Mouse (Mus musculus) embryonic facial prominence, embryonic 14.5 days (tissue): Measurements from ENCODE around the gene Mmp25. TPM values are rescaled to one million over a fixed set of nuclear protein-coding genes. Genes with fewer than 3 reads are reported as not detected.

Source experiments
- ATAC-seq: fragments of 200-750 bp; cut with Nextera tagmentation; 2 replicates; pipeline ENCODE4 v1.8.0; 2017; ENCODE audit warnings: low read depth, moderate number of reproducible peaks, moderate TSS enrichment
- DNase-seq: peaks from one replicate; pipeline ENCODE4 v3.0.0-alpha.2; 2015; ENCODE audit warnings: low spot score
- H3K27ac ChIP-seq: fragments of 300-500 bp; sonication (generic); replicated peaks from 2 replicates; pipeline ENCODE4 v1.5.1; 2014; ENCODE audit warnings: low read depth, mild to moderate bottlenecking, low read length, moderate library complexity
- H3K27me3 ChIP-seq: fragments of 300-500 bp; sonication (generic); replicated peaks from 2 replicates; pipeline ENCODE4 v1.6.1; 2014; ENCODE audit warnings: low read length; ENCODE audit not compliant: control insufficient read depth, insufficient read depth
- H3K36me3 ChIP-seq: fragments of 300-500 bp; sonication (generic); 2 replicates; pipeline ENCODE4 v1.6.1; 2014; ENCODE audit warnings: low read length, mixed read lengths; ENCODE audit not compliant: control insufficient read depth, insufficient read depth
- H3K4me1 ChIP-seq: fragments of 300-500 bp; sonication (generic); 2 replicates; pipeline ENCODE4 v1.6.1; 2014; ENCODE audit warnings: antibody characterized with exemption, low read length; ENCODE audit not compliant: control insufficient read depth, insufficient read depth
- H3K4me2 ChIP-seq: fragments of 300-500 bp; sonication (generic); 2 replicates; pipeline ENCODE4 v1.6.1; 2014; ENCODE audit warnings: low read depth, mild to moderate bottlenecking, low read length, moderate library complexity, mixed read lengths
- H3K4me3 ChIP-seq: fragments of 300-500 bp; sonication (generic); 2 replicates; pipeline ENCODE4 v1.5.1; 2014; ENCODE audit warnings: low read depth, mild to moderate bottlenecking, low read length
- H3K9ac ChIP-seq: fragments of 300-500 bp; sonication (generic); 2 replicates; pipeline ENCODE4 v1.6.1; 2014; ENCODE audit warnings: low read depth, mild to moderate bottlenecking, low read length, moderate library complexity, mixed read lengths
- H3K9me3 ChIP-seq: fragments of 300-500 bp; sonication (generic); 2 replicates; pipeline ENCODE4 v1.6.1; 2016; ENCODE audit warnings: low read length; ENCODE audit not compliant: control insufficient read depth
- WGBS: fragments of 180-500 bp; shearing (Covaris S2); extraction: QIAGEN DNeasy Blood & Tissue Kit; methylation state at CpG from one replicate; pipeline ENCODE4 v1.1.7; 2014; 5-methylcytosine and 5-hydroxymethylcytosine counted together
- polyA plus RNA-seq: library from polyadenylated mRNA; unstranded; fragments of >200 nt; fragmentation: Nextera tagmentation; extraction: Ambion mirVana; gene quantifications from 2 replicates; pipeline ENCODE4 v1.2.1, GENCODE M21; 2014

Mmp25 gene
- polyA plus RNA-seq, 1 experiment from 2014 or later: 0.90 TPM

DNA sequence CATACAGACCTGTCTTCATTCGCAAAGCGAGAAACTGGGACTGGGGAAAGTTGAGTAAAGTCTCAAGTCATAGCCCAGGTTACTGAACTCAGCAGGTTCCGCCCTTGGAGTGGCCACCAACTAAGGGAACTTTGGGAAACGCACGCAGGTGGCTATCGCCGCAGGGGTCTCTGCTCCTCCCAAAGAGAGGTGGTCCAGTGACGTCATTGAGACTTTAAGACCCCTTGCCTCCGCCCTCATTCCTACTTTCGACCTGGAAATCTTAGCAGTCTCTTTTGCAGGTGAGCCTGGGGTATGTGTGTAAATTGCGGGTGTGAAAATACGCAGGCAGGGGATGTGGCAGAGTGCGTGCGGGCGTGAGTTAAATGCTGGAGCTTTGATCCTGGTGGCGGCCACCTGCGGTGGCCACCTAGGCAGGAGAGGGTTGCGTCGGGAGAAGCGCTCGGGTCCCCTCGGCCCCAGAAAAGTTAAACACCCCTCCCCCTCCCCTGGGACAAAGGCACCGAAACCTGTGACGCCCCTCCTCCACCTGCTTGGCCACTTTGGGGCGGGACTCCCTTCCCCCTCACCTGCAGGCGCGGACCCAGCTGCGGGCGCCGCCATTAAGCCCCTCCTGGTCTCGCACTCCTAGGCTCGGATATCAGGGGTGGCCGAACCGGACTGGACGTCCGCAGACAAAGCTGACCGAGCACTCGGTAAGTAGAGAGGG, 34.2 kb upstream of the Mmp25 start, which contains the start of gene Cldn6:
Cldn6 (plus strand) TSS at position 123 of the 709 bp plus-strand sequence.
- DNase-seq (no peak), ATAC-seq (no peak)
- Histone ChIP-seq H3K4me2 (peak within 1 kb of the TSS; percentile 48), H3K9ac (peak within 1 kb of the TSS; percentile 45; the same call in 1 of the 2 replicates), H3K9me3 (no peaks in the 10 kb centered on the region), H3K4me3 (peak within 1 kb of the TSS; percentile 32), H3K27ac (peak within 1 kb of the TSS; percentile 28; the same call in 1 of the 2 replicates), H3K36me3 (no peaks in the 10 kb centered on the region), H3K4me1 (peaks cover 37% of the 10 kb centered on the region), H3K27me3 (peaks cover 74% of the 10 kb centered on the region)
- 3% methylated on average over 29 of the region's 38 CpGs for WGBS

DNA sequence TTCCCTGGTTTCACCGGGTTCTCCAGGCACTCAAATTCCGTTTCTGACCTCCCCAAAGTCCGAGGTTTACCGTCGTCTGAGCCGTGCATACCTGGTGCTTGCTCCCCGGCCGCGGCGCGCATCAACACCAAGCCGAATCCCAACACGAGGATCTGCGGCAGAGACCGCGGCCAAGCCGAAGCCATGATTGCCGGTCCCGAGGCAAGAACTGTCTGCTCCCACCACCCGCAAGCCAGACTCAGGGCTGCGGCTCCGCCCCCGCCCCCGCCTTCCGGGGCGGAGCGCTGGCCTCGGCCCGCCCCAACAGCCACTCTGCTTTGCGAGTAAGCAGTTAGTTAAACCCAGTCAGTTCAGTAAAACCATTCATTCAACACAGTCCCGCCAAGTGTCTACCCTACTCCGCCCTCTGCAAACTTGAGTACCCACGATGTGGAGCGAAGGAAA, 32.2 kb upstream of the Mmp25 start, which contains the start of gene Tnfrsf12a:
Tnfrsf12a (minus strand) TSS at position 233 of the 444 bp plus-strand sequence.
- ATAC-seq (peak; percentile 67), DNase-seq (peak; percentile 91)
- H3K27ac ChIP-seq: 0 out of 2 replicates have a peak within 1 kb of the TSS, but pooled peaks have one; percentile 46
- no peaks in the 10 kb centered on the region for H3K36me3 ChIP-seq
- peaks cover 30% of the 10 kb centered on the region for H3K4me1 ChIP-seq
- WGBS: 2% methylated on average over 34 of the region's 34 CpGs
- peak within 1 kb of the TSS; percentile 62 for H3K9ac ChIP-seq
- peaks cover 53% of the 10 kb centered on the region for H3K27me3 ChIP-seq
- H3K4me2 ChIP-seq: peak within 1 kb of the TSS; percentile 97
- H3K9me3 ChIP-seq: no peaks in the 10 kb centered on the region
- peak within 1 kb of the TSS; percentile 56 for H3K4me3 ChIP-seq

DNA sequence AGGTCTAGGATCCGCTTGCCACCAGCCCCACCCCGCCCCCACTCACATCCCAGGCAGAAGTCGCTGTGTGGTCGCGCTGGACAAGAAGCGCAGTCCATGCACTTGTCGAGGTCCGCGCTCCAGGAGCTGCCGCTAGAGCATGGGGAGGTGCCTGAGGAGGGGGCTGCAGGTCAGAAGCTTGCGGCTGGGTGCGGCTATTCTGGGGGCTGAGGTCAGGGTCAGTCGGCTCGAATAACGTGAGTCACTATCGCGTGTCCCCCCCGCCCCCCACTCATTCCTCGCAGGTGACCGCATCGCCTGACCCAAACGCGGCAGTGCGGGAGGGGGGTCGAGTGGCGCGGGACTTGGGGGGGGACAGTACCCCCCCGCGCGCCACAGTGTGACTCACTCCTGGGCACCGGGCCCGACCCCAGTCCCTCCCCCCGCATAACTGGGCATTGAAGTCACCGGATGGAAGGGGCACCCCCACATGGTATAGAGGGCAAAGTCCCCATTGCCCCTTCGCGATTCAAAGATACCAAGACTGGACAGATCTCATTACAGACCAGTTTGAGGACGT, 31.5 kb upstream of the Mmp25 start:
- Histone ChIP-seq H3K9ac (peak overlapping the region; percentile 62), H3K4me2 (peak overlapping the region; percentile 97), H3K4me1 (peaks cover 30% of the 10 kb centered on the region), H3K9me3 (no peaks in the 10 kb centered on the region), H3K27me3 (peaks cover 47% of the 10 kb centered on the region), H3K36me3 (no peaks in the 10 kb centered on the region), H3K4me3 (peak overlapping the region; percentile 56), H3K27ac (no peak overlapping the region)
- no peak for ATAC-seq
- DNase-seq: no peak
- WGBS: 0% methylated on average over 14 of the region's 37 CpGs

DNA sequence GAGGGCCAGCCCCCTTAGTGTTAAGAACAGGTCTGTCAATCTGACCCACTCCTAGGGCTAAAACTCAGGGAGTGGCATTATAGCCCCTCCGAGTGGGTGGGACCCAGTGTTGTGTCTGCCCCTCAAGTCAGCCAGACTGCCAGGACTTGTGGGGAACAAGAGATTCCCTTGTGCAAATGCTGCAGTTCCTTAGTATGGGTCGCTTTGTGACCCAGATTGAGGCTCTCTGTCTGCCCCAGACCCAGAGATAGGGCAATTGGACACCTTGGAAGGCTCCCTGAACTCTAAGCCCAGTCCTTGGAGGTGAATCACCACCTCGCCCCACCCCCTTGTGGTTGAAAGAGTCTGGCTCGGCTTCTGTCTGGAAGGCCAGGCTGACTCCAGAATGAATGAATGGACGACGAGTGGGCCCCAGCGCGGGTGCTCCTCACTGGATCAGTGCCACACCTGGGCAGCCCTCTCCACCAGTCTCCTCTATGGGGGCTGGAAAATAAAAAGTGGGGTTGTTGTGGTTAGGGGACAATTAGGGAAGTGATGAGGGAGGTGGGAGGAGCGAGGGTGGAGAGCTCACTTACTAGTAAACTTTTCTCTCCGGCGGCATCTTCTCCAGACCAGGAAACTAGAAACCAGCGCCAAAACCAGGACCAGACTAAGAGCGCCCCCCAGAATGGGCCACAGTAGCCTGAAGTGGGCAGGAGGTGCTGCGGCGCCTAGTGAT, 30.6 kb upstream of the Mmp25 start:
- no peaks in the 10 kb centered on the region for H3K9me3 ChIP-seq
- H3K36me3 ChIP-seq: no peaks in the 10 kb centered on the region
- peaks cover 39% of the 10 kb centered on the region for H3K27me3 ChIP-seq
- H3K4me3 ChIP-seq: peak overlapping the region; percentile 56
- peaks cover 30% of the 10 kb centered on the region for H3K4me1 ChIP-seq
- no peak for DNase-seq
- H3K27ac ChIP-seq: no peak overlapping the region
- ATAC-seq: no peak
- H3K4me2 ChIP-seq: peak overlapping the region; percentile 97
- H3K9ac ChIP-seq: peak overlapping the region; percentile 62; the same call in 1 of the 2 replicates
- 11% methylated on average over 14 of the region's 15 CpGs for WGBS

DNA sequence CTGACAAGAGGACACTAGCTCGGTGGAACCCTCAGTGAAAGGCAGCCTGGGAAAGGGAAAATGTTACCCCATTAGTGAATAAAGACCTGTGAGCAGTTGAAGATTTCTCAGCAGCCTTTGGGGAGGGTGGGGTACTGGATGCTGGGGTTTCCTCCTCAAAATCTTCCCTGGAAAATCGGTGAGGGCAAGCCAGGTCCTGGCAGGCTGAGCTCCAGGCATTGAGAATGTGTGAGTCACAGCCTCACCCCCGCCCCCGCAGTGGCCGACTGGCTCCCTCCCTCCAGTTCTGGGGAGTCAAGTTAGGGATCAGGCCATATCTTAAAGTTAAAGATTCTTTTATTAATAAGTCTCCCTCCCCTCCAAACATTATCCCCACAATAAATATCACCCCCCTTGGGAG, 30.1 kb upstream of the Mmp25 start:
- H3K27ac ChIP-seq: 0 out of 2 replicates have a peak overlapping the region, but pooled peaks have one; percentile 1
- no peak for DNase-seq
- H3K4me3 ChIP-seq: peak overlapping the region; percentile 60
- H3K36me3 ChIP-seq: peaks cover 6% of the 10 kb centered on the region
- peaks cover 30% of the 10 kb centered on the region for H3K4me1 ChIP-seq
- peak overlapping the region; percentile 97 for H3K4me2 ChIP-seq
- H3K9me3 ChIP-seq: no peaks in the 10 kb centered on the region
- ATAC-seq: no peak
- H3K9ac ChIP-seq: peak overlapping the region; percentile 63; the same call in 1 of the 2 replicates
- WGBS: 38% methylated on average over 5 of the region's 5 CpGs
- peaks cover 33% of the 10 kb centered on the region for H3K27me3 ChIP-seq

DNA sequence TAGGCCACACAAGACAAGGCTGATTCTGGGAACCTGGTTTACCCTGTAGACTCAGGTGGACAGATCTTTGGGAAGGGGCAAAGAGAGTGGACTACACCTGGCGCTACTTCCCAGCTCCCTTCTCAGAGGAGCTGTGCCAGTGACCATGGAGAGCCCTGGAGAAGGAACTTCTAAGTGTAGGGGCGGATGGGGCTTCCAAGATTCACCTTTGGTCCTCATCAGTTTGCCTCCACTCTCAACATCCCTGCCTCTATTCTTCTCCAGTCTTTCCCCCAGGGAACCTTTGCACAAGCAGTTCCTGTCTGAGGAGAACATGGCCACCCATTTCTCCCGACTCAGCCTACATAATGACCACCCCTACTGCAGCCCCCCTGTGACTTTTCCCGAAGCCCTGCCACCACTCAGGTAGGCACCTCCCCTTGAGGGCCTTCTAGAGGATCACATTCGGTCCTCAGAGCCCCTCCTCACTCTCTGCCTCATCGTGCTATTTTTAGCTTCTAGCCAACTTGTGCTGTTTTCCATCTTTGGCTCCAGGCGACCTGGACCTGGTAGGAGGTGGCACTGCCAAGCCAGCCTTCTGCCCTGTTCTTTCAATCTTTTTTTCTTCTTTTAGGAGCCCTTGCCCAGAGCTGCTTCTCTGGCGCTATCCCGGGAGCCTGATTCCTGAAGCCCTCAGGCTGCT, 29.3 kb upstream of the Mmp25 start:
- DNase-seq (no peak), ATAC-seq (no peak)
- Histone ChIP-seq H3K4me1 (peaks cover 30% of the 10 kb centered on the region), H3K9me3 (no peaks in the 10 kb centered on the region), H3K9ac (peak overlapping the region; percentile 63), H3K27me3 (peaks cover 26% of the 10 kb centered on the region), H3K27ac (peak overlapping the region; percentile 33; the same call in 1 of the 2 replicates), H3K36me3 (peaks cover 13% of the 10 kb centered on the region), H3K4me2 (peak overlapping the region; percentile 97), H3K4me3 (peak overlapping the region; percentile 60)
- 30% methylated on average over 9 of the region's 9 CpGs for WGBS

DNA sequence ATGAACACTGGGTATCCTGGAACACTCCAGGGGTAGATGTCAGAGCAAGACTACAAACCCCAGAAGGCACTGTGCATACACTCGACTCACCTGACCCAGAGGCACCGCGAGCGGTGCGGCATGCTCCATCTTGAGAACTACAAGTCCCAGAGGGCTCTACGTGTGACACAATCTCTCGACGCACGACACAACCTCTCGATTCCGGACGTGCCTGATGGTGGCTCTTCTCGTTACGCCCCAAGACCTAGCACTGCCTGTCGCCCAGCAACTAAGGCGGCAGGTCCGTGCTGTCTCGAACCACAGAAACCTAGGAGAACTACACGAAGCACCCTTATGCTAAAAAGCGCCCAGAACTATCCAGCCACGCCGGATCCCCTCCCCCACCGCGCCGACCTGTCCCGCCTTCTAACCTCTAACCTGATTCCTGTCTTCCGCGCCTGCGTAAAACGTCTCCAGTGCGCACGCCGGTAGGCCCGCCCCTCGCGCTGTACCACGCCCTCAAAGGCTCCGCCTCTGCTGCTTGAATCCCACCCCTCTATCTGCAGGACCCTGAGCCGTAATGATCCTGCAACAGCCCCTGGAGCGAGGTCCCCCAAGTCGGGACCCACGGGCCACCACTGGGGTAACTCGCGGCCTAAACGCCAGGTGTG, 28.5 kb upstream of the Mmp25 start, which contains the start of the genes Hcfc1r1 and Thoc6:
Hcfc1r1 (plus strand) TSS at position 173 of the 650 bp plus-strand sequence.
Thoc6 (minus strand) TSS at position 459 of the 650 bp plus-strand sequence.
- Histone ChIP-seq H3K4me3 (peak within 1 kb of the TSS; percentile 60), H3K9me3 (no peaks in the 10 kb centered on the region), H3K9ac (peak within 1 kb of the TSS; percentile 63), H3K36me3 (peaks cover 21% of the 10 kb centered on the region), H3K27me3 (peaks cover 17% of the 10 kb centered on the region), H3K4me1 (peaks cover 30% of the 10 kb centered on the region), H3K4me2 (peak within 1 kb of the TSS; percentile 97), H3K27ac (peak within 1 kb of the TSS; percentile 77)
- WGBS: under 1% methylated on average over 39 of the region's 45 CpGs
- peak; percentile 95 for ATAC-seq
- DNase-seq: peak; percentile 99
